Mouse (Mus musculus): ENCODE measurements around the gene Ltk. TPM values are rescaled to one million over a fixed set of nuclear protein-coding genes. Genes with fewer than 3 reads are reported as not detected.

Gene Ltk
- total RNA-seq, 2 experiments from 2014 or later, result 18.9 to 20.6 TPM

GRCm38 (mm10) chr2:119763924-119764323, 3.7 kb upstream of the Ltk start:
- DNase-seq (ENCODE audit: low spot score in 2 of 2), result no peak
- intact Hi-C loops (cut with DNase I), result no loop called here

GRCm38 (mm10) chr2:119762276-119762675, 2.0 kb upstream of the Ltk start:
- no peak for DNase-seq (ENCODE audit: low spot score in 2 of 2)
- intact Hi-C loops (cut with DNase I), result no loop called here

GRCm38 (mm10) chr2:119758844-119759835, 1.1 kb downstream of the Ltk start:
- intact Hi-C loops (cut with DNase I), result no loop called here
- no peak for DNase-seq (ENCODE audit: low spot score in 2 of 2)

- DNase-seq (ENCODE audit: low spot score in 2 of 2), result no peak
- intact Hi-C loops (cut with DNase I), result no loop called here
Observed at GRCm38 (mm10) chr2:119758101-119758843, 2.0 kb downstream of the Ltk start.

GRCm38 (mm10) chr2:119757601-119758100, 2.6 kb downstream of the Ltk start:
- intact Hi-C loops (cut with DNase I), result no loop called here
- DNase-seq (ENCODE audit: low spot score in 2 of 2), result no peak

- DNase-seq (ENCODE audit: low spot score in 2 of 2), result no peak
- intact Hi-C loops (cut with DNase I), result no loop called here
Observed at GRCm38 (mm10) chr2:119749260-119749659, 11.0 kb downstream of the Ltk start.

- DNase-seq (ENCODE audit: low spot score in 2 of 2), result peak; percentile 61 to 96
Observed at GRCm38 (mm10) chr2:119747554-119747953, 12.7 kb downstream of the Ltk start.

GRCm38 (mm10) chr2:119745281-119745680, 14.9 kb downstream of the Ltk start:
- DNase-seq (ENCODE audit: low spot score in 2 of 2), result no peak

More at GRCm38 (mm10) chr2:119747554-119747953, 12.7 kb downstream of the Ltk start:
- intact Hi-C loops (cut with DNase I), result no loop called here

GRCm38 (mm10) chr2:119744163-119745111, 15.8 kb downstream of the Ltk start:
- no peak for DNase-seq (ENCODE audit: low spot score in 2 of 2)
- intact Hi-C loops (cut with DNase I), result loop anchor here (5.0 kb wide), 1 partner anchor 68 kb away; no protein-coding TSS in a partner anchor

More at GRCm38 (mm10) chr2:119745281-119745680, 14.9 kb downstream of the Ltk start:
- intact Hi-C loops (cut with DNase I), result no loop called here

GRCm38 (mm10) chr2:119743808-119744162, 16.4 kb downstream of the Ltk start:
- intact Hi-C loops (cut with DNase I), result loop anchor here (2.0 to 5.0 kb wide), 2 partner anchors 57 to 69 kb away; no protein-coding TSS in a partner anchor
- no peak for DNase-seq (ENCODE audit: low spot score in 2 of 2)

- intact Hi-C loops (cut with DNase I), result loop anchor here (2.0 to 5.0 kb wide), 2 partner anchors 58 to 69 kb away; no protein-coding TSS in a partner anchor
- DNase-seq (ENCODE audit: low spot score in 2 of 2), result peak; percentile 74 to 79
Observed at GRCm38 (mm10) chr2:119743176-119743807, 16.9 kb downstream of the Ltk start.

- intact Hi-C loops (cut with DNase I), result loop anchor here (2.0 to 5.0 kb wide), 2 partner anchors 58 to 70 kb away; no protein-coding TSS in a partner anchor
- DNase-seq (ENCODE audit: low spot score in 2 of 2), result peak in 1 of 2 experiments; percentile 46
Observed at GRCm38 (mm10) chr2:119742461-119743175, 17.6 kb downstream of the Ltk start.

GRCm38 (mm10) chr2:119741581-119742411, 18.4 kb downstream of the Ltk start, which contains the start of gene Itpka:
Gene Itpka (plus strand): TSS chr2:119742337.
- peak in 1 of 2 experiments; percentile 62 for DNase-seq (ENCODE audit: low spot score in 2 of 2)
- intact Hi-C loops (cut with DNase I), result loop anchor here (2.0 to 5.0 kb wide), 2 partner anchors 59 to 71 kb away; no protein-coding TSS in a partner anchor

GRCm38 (mm10) chr2:119740567-119740966, 19.7 kb downstream of the Ltk start:
- DNase-seq (ENCODE audit: low spot score in 2 of 2), result no peak
- intact Hi-C loops (cut with DNase I), result loop anchor here (5.0 kb wide), 1 partner anchor 72 kb away; no protein-coding TSS in a partner anchor

GRCm38 (mm10) chr2:119737124-119737523, 23.1 kb downstream of the Ltk start:
- no peak for DNase-seq (ENCODE audit: low spot score in 2 of 2)
- intact Hi-C loops (cut with DNase I), result no loop called here

GRCm38 (mm10) chr2:119730735-119731134, 29.5 kb downstream of the Ltk start:
- intact Hi-C loops (cut with DNase I), result no loop called here
- DNase-seq (ENCODE audit: low spot score in 2 of 2), result no peak
